Mouse (Mus musculus): Measurements from ENCODE around the gene Pde4d. TPM values are rescaled to one million over a fixed set of nuclear protein-coding genes. Genes with fewer than 3 reads are reported as not detected.

Pde4d gene
- total and polyA plus RNA-seq, 3 experiments, result 3.6 to 71.4 (median 38.5) TPM

DNA sequence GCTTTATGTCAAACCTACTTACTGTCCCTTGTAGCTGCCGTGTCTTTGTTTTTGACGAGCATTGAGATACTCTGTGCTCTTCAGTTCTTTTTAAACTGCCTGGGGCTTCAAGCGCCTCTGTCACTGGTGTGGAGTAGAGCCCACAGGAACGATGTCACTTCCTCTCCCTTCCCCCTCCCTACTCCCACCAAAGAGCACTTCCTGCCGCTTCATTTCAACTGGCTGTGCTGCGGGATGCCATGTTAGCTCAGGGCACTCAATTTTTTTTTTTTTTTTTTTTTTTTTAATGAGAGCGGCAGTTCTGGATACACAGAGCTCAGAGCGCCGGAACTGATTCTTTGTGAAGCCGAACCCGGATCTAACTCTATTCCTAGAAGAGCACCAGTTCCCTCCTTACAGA is 789.5 kb downstream of the Pde4d start:
- DNase-seq, result peak; percentile 37

DNA sequence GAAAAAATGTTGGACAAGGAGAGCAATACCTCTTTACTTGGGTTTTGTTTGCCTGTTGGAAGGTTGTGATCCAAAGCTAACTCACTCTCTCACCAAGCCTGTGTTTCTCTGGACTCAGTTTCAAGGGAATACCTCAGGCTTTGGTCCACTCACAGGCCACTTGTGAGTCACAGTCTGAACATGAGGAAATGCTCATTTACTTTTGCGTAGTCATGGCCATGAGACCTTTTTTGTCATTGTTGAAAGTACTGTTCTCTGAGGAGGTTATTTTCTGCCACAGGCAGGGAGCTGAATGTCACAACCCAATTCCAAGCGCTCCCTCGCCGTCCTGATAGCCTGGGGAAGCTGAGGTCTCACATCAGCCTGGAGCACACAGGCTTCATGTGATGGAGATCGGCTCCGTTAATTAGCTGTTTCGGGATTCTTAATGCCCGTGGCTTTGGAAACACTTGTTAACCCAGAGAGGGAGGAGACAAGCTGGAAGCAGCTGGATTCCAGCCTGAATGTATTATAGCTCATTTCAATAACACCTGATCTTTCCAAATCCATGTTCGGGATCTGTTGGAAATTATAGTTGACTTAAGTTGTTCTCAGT is 792.8 kb downstream of the Pde4d start:
- DNase-seq, result peak; percentile 31

DNA sequence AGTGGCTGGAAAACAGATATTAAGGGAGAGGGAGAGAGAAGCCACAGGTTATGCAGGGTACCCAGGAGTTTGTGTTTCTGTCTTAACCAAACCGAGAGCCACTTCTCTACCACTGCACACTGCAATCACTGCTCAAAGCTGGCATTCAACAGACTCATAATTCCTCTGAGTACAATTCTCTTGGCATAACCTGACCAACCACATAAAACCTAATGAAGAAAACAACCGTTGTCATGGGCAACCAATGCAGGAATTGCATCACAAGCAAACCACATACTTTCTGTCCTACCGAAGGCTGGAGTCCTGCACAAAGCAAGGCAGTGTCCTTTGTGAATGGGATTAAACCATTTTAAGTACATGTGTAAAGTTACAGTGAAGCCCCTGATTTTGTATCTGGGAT is 793.4 kb downstream of the Pde4d start:
- DNase-seq, result peak; percentile 16

DNA sequence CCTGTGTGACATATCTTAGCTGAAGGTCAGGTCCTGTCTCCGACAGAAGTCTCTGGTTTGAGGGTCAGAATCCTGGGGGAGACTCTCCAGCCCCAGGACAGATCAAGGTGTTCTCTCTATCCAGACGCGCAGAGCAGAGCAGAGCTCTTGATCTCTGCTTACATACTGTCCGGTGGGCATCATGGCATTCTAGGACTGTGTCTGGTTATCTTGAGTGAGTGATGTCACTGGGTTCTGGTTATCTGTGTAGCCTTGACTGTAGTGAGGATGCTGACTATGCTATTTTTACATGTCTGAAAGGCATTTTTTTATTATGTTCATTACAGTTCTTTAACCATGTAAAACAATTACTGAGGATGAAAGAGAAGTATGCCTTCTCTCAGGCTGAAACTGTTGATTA is 797.3 kb downstream of the Pde4d start:
- no peak for DNase-seq

DNA sequence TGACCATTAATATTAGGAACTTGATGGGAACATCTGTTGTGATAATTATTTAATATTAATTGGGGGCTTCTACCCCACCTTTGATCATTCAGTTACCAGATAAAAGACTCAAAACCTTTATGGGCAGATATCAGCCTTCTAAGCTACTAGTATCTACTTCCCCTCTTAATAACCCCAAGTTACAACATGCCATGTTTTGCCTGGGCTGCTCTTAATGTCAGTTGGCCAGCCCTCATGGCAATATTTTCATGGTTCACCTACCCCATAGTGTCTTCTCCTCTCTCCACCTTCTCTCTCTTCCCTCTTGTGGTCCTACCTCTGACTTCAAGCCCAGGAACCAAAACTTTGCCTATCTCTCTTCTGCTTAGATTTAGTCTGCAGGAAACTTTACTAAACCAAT is 799.6 kb downstream of the Pde4d start:
- DNase-seq, result no peak

DNA sequence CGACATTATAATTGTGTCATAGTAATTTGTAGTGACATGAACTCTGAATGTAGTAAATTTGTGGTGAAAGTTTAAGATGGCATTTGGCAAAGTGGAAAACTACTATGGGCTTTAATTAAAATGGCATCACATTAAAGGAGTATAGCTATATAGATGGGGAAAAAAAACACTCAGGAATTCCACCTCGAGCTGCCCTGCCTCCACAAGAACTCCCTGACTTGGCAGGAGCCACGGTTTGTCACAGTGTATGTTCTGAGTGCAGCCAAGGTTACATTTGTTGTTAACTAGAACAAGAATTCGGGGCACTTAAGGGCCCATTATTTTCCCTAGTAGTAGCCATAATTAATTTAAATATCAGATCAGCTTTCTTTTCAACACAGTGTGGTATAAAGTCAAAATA is 805.9 kb downstream of the Pde4d start:
- DNase-seq, result no peak

DNA sequence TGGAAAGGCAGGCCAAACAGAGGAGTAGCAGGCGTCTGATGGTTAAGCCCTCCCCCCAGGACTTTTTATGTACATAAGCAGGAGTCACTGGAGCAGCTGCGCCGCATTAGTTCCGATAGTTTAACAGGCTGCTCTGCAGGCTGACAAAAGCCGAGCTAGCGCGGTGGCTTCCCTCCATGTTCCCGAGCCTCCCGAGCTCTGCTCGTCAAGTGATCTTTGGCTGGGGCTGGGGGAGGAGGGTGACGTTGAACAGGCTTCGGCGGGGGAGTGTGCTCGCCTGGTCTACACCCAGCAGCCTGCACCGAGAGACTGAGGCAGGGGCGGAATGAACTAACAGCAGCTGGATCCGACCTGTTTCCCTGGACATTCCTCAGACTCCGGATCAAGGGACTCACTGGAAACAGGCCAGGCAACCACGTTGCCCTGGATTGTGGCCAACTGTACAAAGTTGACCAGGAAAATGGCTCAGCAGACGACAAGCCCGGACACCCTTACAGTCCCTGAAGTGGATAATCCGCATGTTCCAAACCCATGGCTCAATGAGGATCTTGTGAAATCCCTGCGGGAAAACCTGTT is 810.6 kb downstream of the Pde4d start:
- DNase-seq, result peak; percentile 73

DNA sequence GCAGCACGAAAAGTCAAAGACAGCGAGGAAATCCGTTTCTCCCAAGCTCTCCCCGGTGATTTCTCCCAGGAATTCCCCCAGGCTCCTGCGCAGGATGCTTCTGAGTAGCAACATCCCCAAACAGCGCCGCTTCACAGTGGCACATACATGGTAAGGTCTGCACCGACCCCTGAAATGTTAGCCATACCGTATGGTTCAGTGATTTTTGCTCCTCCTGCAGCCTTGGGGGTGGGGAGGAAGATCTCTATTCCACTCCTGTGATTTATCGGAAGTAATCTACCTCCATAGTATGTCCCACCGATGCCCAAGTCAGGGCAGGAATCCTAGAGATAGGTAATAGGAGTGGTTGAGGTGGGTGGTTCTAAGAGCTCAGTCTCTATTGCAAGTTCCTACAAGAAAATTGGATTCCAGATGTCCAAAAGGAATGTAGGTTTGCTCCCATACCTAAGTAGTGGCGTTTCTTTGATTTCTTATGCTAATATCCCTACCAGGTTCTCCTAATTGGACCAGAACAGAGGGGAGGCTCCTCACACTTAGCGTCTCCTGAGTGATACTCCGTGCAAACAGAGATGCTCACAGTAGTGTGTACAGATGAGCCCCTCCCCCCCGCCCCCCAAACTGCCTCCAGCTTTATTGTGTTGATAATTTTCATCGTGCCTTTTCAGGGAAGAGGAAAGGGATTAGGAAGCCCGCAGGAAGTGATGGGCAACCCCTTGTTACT is 811.2 kb downstream of the Pde4d start:
- DNase-seq, result no peak

DNA sequence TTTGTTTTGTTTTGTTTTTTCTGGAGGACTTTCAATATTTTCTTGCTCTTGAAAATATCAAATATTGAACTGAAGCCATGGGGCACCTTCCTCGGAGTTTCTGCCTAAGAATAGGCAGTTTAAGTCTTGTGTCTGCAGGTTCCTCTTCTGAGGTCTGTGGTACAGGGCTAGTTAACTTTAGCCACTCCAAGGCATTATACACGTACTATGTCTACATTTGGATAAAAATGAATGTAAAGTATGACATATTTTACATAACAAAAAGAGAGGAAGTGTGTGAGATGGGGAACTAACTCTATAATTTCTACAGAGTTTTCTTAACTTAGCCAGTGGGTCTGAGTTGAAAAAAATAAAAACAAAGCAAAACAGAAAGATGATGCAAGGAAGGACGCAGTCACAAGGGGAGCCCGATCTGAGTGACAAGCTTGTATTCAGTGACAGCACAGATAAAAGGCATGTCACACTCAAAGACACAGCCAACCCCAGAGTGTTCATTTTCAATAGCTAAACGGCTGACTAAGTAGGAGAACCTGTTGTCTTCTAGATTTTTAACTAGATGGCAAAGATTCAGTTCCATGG is 812.0 kb downstream of the Pde4d start:
- no peak for DNase-seq

DNA sequence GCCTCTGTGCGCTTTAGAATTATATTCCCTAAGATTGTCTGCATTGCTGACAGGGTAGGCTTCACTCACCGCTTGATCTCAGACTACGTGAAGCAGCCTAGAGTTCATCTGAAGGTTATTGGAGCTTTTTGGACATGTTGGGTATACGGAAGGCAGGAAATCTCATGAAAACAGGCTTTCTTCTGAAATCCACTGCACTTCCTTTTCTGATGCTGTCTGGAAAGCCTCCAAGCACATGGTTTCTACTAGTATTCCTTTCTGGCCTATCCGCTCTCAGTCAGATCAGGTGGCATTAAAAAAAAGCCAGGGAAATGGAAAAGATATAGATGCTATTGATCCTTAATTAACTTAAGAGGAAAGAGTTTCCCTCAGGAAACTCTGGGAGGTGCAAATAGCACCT is 812.8 kb downstream of the Pde4d start:
- DNase-seq, result no peak

DNA sequence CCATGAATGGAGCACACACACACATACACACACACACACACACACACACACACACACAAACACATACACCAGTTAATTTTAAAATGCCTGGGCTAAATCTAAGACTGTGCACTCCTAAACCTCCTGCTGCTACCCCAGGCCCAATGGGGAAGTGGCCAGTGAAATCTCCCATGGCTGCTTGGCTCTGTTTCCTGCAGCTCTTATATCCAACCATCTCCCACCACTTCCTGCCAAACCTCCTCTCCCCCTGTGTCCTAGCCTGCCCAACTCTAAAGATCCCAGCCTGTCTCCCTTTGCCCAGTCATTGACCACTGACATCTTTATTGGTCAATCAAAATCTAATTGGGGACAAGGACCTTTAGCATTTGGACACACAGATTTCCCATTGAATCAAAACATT is 814.1 kb downstream of the Pde4d start:
- no peak for DNase-seq

DNA sequence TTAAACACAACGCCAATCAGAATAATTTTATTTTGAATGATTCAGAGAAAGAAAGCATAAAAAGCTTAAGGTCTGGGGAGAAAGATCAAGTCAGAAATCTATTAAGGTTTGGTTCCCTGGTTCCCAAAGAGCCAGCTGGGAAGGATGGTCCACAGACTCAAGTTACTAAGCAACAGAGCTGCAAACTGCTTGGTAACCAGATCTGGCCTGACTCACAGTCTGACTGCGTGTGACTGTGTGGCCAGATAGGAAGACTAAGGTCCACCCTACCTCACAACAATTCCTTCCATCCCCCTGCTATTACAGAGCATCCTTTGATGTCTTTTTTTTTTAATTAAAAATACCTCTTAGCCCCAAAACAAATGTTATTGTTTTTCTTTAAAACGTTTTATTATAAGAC is 818.5 kb downstream of the Pde4d start:
- no peak for DNase-seq

DNA sequence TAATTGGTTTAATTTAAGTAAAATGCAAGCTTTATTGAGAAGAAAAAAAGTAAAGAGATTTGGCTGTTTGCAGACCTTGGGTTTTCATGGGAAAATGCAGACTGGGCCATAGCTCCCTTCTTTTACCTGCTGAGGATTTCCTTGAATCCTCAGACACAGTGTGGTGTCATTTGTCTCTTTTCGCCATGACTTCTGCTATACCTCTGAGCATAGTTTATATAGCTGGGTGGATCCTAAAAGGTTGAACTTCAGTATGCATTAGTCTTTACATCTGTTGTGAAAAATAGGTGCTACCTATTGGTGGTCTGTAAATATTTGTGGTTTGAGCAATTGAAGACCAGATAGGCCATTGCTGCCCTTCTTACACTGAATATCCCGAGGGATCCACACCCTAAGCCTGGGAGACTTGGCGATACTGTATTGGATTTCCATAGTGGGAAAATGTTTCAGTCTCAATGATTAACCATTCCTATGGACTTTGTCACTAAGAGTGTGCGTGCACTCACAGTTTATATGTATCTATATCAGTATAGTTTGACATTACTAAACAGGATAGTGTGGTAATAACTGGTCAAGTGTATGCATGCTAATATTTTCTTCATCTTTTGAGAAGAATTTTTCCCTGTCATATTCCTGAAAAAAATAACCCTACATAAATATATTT is 819.0 kb downstream of the Pde4d start:
- DNase-seq, result no peak

DNA sequence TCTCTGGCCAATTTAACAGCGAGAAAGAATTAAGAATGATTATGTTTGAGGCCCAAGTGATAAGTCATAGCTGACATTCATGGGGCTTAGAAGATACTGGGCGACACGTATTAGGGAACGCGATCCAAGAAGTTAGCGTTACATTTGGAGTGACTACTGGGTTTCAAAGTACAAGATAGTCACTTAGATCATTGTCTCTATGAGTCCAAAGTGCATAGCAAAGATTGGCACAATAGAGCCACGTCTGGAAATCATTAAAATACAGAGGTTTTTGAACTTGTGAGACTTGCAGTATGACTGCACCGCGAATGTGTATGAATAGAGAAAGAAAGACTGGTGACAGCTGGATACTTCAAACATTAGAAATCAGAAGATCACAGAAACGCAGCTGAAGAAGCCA is 825.1 kb downstream of the Pde4d start:
- no peak for DNase-seq

DNA sequence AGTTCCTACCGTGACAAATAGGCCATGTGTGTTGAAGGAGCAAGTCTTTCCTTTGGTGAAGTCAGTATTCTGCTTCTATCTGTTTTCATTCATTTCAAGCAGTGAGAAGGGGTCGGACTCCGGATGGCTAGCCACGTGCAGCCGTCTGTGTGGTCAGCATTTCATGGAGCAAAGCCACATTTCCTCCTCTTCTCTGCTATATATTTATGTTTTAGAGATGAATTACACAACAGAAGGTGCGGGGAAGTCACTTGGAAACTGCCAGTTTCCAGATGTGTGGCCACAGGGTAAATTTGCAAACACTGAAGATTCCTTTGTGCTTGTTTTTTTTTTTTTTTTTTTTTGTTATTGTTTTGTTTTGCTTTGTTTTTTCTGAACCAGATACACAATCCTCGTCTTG is 828.0 kb downstream of the Pde4d start:
- DNase-seq, result no peak

DNA sequence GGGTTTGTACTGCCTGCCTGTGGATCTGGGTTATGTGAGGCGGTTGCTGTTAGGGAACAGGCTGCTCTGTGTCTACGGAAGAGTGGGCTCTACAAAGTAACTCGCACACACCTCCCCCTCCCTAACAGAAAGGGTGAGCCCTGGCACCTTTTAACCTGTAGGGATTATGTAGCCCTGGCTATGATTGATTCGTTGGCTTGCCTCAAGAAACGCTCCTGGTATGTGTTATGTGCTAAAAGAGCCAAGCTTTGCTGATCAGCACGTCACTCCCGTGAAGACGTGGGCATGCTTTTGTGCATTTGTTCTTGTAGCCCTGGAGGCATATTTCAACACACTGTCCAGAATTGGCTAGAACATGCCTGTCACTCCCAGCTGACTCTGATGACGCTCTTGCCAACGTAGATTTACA is 828.8 kb downstream of the Pde4d start:
- peak; percentile 23 for DNase-seq

DNA sequence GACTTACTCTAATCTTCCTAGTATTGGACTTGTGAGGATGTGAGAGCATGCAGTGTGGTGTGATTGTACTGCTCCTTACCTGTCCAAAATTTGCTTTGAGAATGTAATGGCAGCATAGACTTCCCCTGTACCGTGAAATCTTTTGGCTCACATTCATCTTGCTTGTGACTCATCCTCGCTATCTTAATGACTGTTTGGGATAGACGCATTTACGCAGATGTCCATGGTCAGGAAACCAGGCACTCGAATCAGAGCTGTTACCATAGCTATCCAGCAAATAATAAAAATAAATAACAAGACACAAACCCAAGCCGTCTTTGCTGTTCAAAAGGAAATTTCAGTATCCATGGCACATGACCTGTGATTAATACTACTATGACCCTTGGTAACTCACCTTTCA is 829.5 kb downstream of the Pde4d start:
- peak; percentile 53 for DNase-seq

DNA sequence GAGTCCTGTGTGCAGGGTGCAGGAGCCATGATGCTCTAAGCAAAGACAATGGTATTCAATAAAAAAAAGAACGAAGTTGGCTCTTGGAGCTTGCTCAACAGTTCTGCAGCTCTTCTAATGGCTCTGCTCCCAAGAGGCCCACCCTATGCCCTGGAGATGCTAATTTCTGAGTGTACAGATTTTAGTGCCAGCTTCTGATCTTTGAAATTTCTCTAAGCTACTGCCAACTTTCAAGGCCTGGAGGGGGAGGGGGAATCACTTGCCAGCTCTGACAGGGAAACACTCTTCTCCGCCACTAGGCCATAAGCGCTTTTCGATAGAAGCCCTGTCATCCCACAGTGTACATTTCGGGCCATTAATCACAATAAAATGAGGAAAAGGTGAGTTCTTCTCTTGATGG is 830.7 kb downstream of the Pde4d start:
- peak; percentile 54 for DNase-seq

DNA sequence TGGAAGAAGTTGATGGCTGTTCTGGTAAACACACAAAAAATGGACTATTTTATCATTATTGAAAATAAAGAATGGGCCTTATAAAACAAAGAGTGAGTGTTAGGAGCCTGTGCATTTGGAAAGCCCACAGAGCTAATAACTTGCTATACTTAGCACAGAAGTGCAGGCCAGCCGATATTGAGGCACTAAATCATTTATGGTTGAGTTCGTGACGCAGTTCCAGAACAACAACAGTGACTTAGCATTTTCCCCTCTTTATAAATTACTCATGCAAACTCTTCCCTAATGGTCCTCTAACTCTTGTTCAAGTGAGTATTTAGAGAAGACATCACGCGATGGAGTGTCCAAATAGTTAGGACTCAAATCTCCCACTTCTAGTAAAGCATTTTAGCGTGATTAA is 837.7 kb downstream of the Pde4d start:
- no peak for DNase-seq

DNA sequence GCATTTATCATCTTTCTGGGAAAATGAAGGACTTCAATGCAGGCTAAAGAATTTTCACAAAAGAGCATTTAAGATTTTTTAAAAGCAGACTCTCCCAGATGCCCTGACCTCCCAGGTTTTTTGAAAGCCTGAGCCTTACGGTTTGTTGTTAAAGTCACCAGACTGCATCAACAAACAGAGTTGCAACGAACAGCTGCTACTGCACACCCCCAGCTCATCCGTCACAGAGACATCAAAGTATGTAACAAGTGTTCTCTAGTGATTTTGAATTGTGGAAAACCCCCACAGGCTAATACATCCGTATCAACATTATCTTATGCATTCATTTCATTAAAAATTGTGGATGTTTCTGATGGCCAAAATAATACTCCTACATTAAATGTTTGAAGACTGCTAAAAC is 841.2 kb downstream of the Pde4d start:
- no peak for DNase-seq

DNA sequence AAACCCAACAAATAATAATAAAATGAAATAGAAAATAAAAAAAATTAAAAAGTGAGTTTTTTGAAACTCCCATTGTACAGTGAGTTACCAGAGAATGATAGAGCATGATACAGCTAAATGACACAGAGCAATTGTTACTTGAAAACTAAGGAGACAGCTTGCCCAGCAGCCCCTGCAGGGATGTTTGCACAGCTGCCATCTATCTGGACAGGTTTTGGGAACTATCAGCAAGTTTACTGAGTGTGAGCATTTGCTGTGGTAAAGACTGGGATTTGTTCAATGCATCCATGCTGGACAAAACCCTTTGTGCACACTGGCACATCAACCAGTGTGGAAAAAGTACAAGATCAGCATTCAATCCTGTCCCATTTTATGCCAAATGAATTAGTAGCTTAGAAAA is 843.3 kb downstream of the Pde4d start:
- no peak for DNase-seq

DNA sequence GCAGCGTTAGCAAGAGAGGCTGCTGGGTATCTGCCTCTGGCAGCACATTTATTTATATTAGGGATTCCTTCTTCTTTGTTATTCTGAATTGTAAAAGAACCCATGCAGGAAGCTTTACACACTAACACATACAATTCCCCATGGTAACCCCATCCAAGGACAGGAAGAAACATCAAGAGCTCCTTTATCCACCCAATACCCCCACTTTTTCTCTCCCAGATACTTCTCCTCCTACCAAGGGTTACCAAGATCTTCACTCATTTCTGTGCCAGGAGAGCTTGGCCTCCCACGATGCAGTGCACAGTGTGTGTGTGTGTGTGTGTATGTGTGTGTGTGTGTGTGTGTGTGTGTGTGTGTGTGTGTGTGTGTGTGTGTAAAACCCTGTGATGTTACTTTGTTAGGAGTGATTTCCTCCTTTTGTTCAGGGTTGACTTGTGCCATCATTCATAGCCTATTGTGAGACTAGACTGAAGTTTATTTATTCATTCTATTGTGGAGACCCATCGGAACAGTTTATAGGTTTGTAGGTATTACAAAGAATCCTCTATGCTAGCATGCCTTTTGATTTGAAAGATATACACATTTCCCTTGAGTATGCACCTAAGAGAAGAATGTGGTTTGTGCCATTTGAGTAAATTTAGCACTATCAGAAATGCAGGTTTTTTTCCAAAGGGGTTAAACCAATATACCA is 846.7 kb downstream of the Pde4d start:
- no peak for DNase-seq
